Comparison of ENCODE assay signal across 9 mouse cellular contexts in genomic region chr7:96661352-96662169, GRCm38 (mm10).
DNase-seq lines count a peak whose midpoint lies in the region; ATAC-seq and TF ChIP-seq lines count a peak whose summit lies in the region.
"Had no signal": no experiment of that assay in that cellular context is flagged by ENCODE, and none has a peak within 500 bp of the region (broad histone marks: within the 10 kb centered on the region; RNA-seq: fewer than 3 reads in every experiment).

No protein-coding gene starts in this region.

- no peak for DNase-seq in heart, postnatal 4 days
- peak; percentile 49 for DNase-seq in lung, postnatal 0 days (ENCODE audit: low spot score)
- no peak for DNase-seq in lung, postnatal 14 days
- no peak for DNase-seq in liver
- DNase-seq in spleen, adult 12 weeks (ENCODE audit: low spot score), result no peak
- DNase-seq: kidney, adult 18-20 months had no signal

- no peak for TF ChIP-seq CTCF in lung, postnatal 0 days (IDR thresholded peaks at IDR 0.05)

- peak overlapping the region; percentile 31 for H3K4me2 ChIP-seq in heart, embryonic 13.5 days
- H3K4me2 ChIP-seq in lung, postnatal 0 days (replicated peaks; ENCODE audit: low read depth, low read length), result no peak overlapping the region
- H3K4me2 ChIP-seq in embryonic facial prominence, embryonic 13.5 days, result no peak overlapping the region
- H3K4me2 ChIP-seq in neural tube, embryonic 14.5 days (ENCODE audit: low read depth, low read length), result no peak overlapping the region

- peaks cover 55% of the 10 kb centered on the region for H3K4me1 ChIP-seq in heart, embryonic 13.5 days
- H3K4me1 ChIP-seq in lung, postnatal 0 days (ENCODE audit: insufficient read depth, low read depth, low read length), result peaks cover 7% of the 10 kb centered on the region; the same call in 1 of the 2 replicates
- peaks cover 78% of the 10 kb centered on the region for H3K4me1 ChIP-seq in embryonic facial prominence, embryonic 13.5 days
- H3K4me1 ChIP-seq in neural tube, embryonic 14.5 days (ENCODE audit: control insufficient read depth, insufficient read depth, low read length), result peaks cover 6% of the 10 kb centered on the region

- no peak overlapping the region for H3K9ac ChIP-seq in heart, embryonic 13.5 days
- H3K9ac ChIP-seq in lung, postnatal 0 days (replicated peaks; ENCODE audit: low read depth), result no peak overlapping the region
- H3K9ac ChIP-seq in embryonic facial prominence, embryonic 13.5 days, result no peak overlapping the region
- H3K9ac ChIP-seq in neural tube, embryonic 14.5 days (replicated peaks; ENCODE audit: low read depth, low read length), result no peak overlapping the region

- peak; percentile 72; the same call in 1 of the 2 replicates for ATAC-seq in heart, embryonic 13.5 days (ENCODE audit: extremely low read depth, insufficient number of reproducible peaks, low FRiP score, low TSS enrichment)
- peak; percentile 43 for ATAC-seq in lung, postnatal 0 days
- no peak for ATAC-seq in embryonic facial prominence, embryonic 13.5 days (ENCODE audit: insufficient number of reproducible peaks, insufficient read depth, low FRiP score, low TSS enrichment, low read depth)
- ATAC-seq in neural tube, embryonic 14.5 days (ENCODE audit: low read depth), result peak; percentile 20; the same call in 1 of the 2 replicates

- H3K27me3 ChIP-seq in heart, embryonic 13.5 days (replicated peaks), result peaks cover 78% of the 10 kb centered on the region
- H3K27me3 ChIP-seq in lung, postnatal 0 days (replicated peaks; ENCODE audit: insufficient read depth, low read length), result no peaks in the 10 kb centered on the region
- no peaks in the 10 kb centered on the region for H3K27me3 ChIP-seq in embryonic facial prominence, embryonic 13.5 days
- H3K27me3 ChIP-seq in neural tube, embryonic 14.5 days (ENCODE audit: control insufficient read depth, insufficient read depth, low read length), result no peaks in the 10 kb centered on the region

- WGBS in heart, embryonic 13.5 days, result 19% methylated on average over 12 of the region's 12 CpGs
- WGBS in lung, postnatal 0 days, result 35% methylated on average over 12 of the region's 12 CpGs
- 40% methylated on average over 12 of the region's 12 CpGs for WGBS in embryonic facial prominence, embryonic 13.5 days
- 36% methylated on average over 12 of the region's 12 CpGs for WGBS in neural tube, embryonic 14.5 days

- no peaks in the 10 kb centered on the region for H3K9me3 ChIP-seq in heart, embryonic 13.5 days
- H3K9me3 ChIP-seq in lung, postnatal 0 days (ENCODE audit: low read length), result no peaks in the 10 kb centered on the region
- no peaks in the 10 kb centered on the region for H3K9me3 ChIP-seq in embryonic facial prominence, embryonic 13.5 days
- no peaks in the 10 kb centered on the region for H3K9me3 ChIP-seq in neural tube, embryonic 14.5 days (ENCODE audit: control insufficient read depth, low read length)

- peak overlapping the region; percentile 33; the same call in 1 of the 2 replicates for H3K27ac ChIP-seq in heart, embryonic 13.5 days (replicated peaks)
- H3K27ac ChIP-seq in lung, postnatal 0 days (ENCODE audit: low read length), result no peak overlapping the region; the same call in 1 of the 2 replicates
- H3K27ac ChIP-seq in embryonic facial prominence, embryonic 13.5 days, result peak overlapping the region; percentile 45
- H3K27ac ChIP-seq in neural tube, embryonic 14.5 days (ENCODE audit: low read depth, low read length), result no peak overlapping the region

- TF ChIP-seq EP300 in lung, postnatal 0 days (IDR thresholded peaks at IDR 0.05), result no peak

- H3K36me3 ChIP-seq in heart, embryonic 13.5 days, result no peaks in the 10 kb centered on the region
- no peaks in the 10 kb centered on the region for H3K36me3 ChIP-seq in lung, postnatal 0 days (ENCODE audit: insufficient read depth, low read length)
- no peaks in the 10 kb centered on the region for H3K36me3 ChIP-seq in embryonic facial prominence, embryonic 13.5 days
- no peaks in the 10 kb centered on the region for H3K36me3 ChIP-seq in neural tube, embryonic 14.5 days (ENCODE audit: control insufficient read depth, insufficient read depth, low read length)

- no peak overlapping the region for H3K4me3 ChIP-seq in heart, embryonic 13.5 days
- H3K4me3 ChIP-seq in lung, postnatal 0 days (ENCODE audit: low read depth, low read length), result no peak overlapping the region
- H3K4me3 ChIP-seq in embryonic facial prominence, embryonic 13.5 days, result no peak overlapping the region
- H3K4me3 ChIP-seq in neural tube, embryonic 14.5 days (ENCODE audit: low read depth, low read length), result no peak overlapping the region

Comparison
In these comparisons a context has a peak if more than half of its experiments do, and no peak if none do; other contexts are left out.
1. H3K27ac ChIP-seq: peak in heart, embryonic 13.5 days (single experiment) and embryonic facial prominence, embryonic 13.5 days (single experiment); none in lung, postnatal 0 days (single experiment) and neural tube, embryonic 14.5 days (single experiment).